In the genomic region with DNA sequence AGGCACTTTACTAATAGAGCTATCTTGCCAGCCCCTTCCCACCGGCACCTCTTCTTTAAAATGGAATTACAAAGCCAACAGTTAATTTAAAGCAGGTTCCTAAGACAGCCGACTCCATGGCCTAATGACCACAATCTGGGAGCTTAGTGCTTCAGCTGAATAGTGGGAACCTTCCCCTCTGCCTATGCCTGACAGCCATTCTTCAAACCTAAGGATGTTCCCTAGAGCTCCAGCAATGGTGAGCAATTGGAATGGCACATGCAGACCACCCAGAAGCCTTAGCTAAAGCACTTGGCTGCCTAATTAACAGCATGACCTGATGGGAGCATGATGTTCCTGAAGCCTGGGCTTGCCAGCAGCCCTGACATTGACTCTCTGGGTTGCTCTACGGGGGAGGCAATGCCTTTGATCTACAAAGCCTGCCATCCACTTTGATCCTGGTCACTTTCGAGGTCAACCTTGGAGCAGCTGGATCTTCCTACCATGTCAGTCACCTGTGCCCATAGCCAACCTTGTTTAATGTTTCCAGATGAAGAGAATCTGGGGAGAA, we compare ENCODE assay signal across 19 mouse cellular contexts.
DNase-seq lines count a peak whose midpoint lies in the region; ATAC-seq lines count a peak whose summit lies in the region.
"Had no signal": no experiment of that assay in that cellular context is flagged by ENCODE, and none has a peak within 500 bp of the region (broad histone marks: within the 10 kb centered on the region; RNA-seq: fewer than 3 reads in every experiment).

No protein-coding gene starts in this region.

- DNase-seq in kidney, postnatal 10 days: no peak
- peak; percentile 25 for DNase-seq in ovary, adult 18-20 months (ENCODE audit: low spot score)
- no peak for DNase-seq in ovary, postnatal 14 days (ENCODE audit: low spot score)
- DNase-seq in forelimb bud, embryonic 11.5 days (ENCODE audit: low read depth, low spot score): peak; percentile 33
- peak; percentile 60 for DNase-seq in testis, postnatal 14 days (ENCODE audit: low spot score)
- DNase-seq in right cerebral cortex, adult 18-20 months: no peak
- no peak for DNase-seq in MN1 (ENCODE audit: low spot score)
- DNase-seq: cerebellum, adult 9-11 months; heart, postnatal 14 days; kidney, postnatal 25 days; layer of hippocampus, adult 9-11 months; thymus, postnatal 4 days had no signal

- no peak overlapping the region for H3K4me3 ChIP-seq in kidney, embryonic 14.5 days (ENCODE audit: low read length)
- H3K4me3 ChIP-seq: forebrain, embryonic 10.5 days; hindbrain, embryonic 15.5 days; midbrain, embryonic 13.5 days had no signal

- WGBS in kidney, embryonic 14.5 days: 7% methylated on average over 4 of the region's 4 CpGs

- peak; percentile 79 for ATAC-seq in kidney, embryonic 14.5 days (ENCODE audit: low FRiP score, low TSS enrichment)
- ATAC-seq: intestine, postnatal 0 days; lung, postnatal 0 days; midbrain, embryonic 13.5 days had no signal

- H3K9me3 ChIP-seq in kidney, embryonic 14.5 days (ENCODE audit: control insufficient read depth, low read length): no peaks in the 10 kb centered on the region
- H3K9me3 ChIP-seq: forebrain, embryonic 10.5 days; hindbrain, embryonic 15.5 days; midbrain, embryonic 13.5 days had no signal

- no peak overlapping the region for H3K9ac ChIP-seq in kidney, embryonic 14.5 days (ENCODE audit: low read depth, low read length)
- H3K9ac ChIP-seq: hindbrain, embryonic 15.5 days; midbrain, embryonic 13.5 days had no signal

- no peaks in the 10 kb centered on the region; the same call in 1 of the 2 replicates for H3K4me1 ChIP-seq in kidney, embryonic 14.5 days (ENCODE audit: control insufficient read depth, insufficient read depth, low read length)
- H3K4me1 ChIP-seq: hindbrain, embryonic 15.5 days; midbrain, embryonic 13.5 days had no signal

- no peak overlapping the region for H3K27ac ChIP-seq in kidney, embryonic 14.5 days (ENCODE audit: low read depth, low read length)
- H3K27ac ChIP-seq: forebrain, embryonic 10.5 days; hindbrain, embryonic 15.5 days; midbrain, embryonic 13.5 days had no signal

- H3K27me3 ChIP-seq in kidney, embryonic 14.5 days (ENCODE audit: control insufficient read depth, insufficient read depth, low read length): no peaks in the 10 kb centered on the region
- H3K27me3 ChIP-seq: hindbrain, embryonic 15.5 days; midbrain, embryonic 13.5 days had no signal

- no peaks in the 10 kb centered on the region for H3K36me3 ChIP-seq in kidney, embryonic 14.5 days (ENCODE audit: control insufficient read depth, insufficient read depth, low read length)
- H3K36me3 ChIP-seq: forebrain, embryonic 10.5 days; hindbrain, embryonic 15.5 days; midbrain, embryonic 13.5 days had no signal

- no peak overlapping the region for H3K4me2 ChIP-seq in kidney, embryonic 14.5 days (replicated peaks; ENCODE audit: low read depth, low read length)
- H3K4me2 ChIP-seq: heart, embryonic 11.5 days; hindbrain, embryonic 15.5 days; midbrain, embryonic 13.5 days had no signal

Comparison
In these comparisons a context has a peak if more than half of its experiments do, and no peak if none do; other contexts are left out.
1. DNase-seq: peak in ovary, adult 18-20 months (single experiment), forelimb bud, embryonic 11.5 days (single experiment) and testis, postnatal 14 days (single experiment); none in kidney, postnatal 10 days (single experiment), ovary, postnatal 14 days (single experiment), right cerebral cortex, adult 18-20 months (single experiment) and MN1 (single experiment).